Mouse (Mus musculus) ovary, adult 18-20 months (tissue): ENCODE measurements around the gene Dhx58.

Source experiments
- DNase-seq: peaks from one replicate; pipeline ENCODE4 v3.0.0; 2022; ENCODE audit warnings: low spot score, mixed read lengths

Dhx58 gene

DNA sequence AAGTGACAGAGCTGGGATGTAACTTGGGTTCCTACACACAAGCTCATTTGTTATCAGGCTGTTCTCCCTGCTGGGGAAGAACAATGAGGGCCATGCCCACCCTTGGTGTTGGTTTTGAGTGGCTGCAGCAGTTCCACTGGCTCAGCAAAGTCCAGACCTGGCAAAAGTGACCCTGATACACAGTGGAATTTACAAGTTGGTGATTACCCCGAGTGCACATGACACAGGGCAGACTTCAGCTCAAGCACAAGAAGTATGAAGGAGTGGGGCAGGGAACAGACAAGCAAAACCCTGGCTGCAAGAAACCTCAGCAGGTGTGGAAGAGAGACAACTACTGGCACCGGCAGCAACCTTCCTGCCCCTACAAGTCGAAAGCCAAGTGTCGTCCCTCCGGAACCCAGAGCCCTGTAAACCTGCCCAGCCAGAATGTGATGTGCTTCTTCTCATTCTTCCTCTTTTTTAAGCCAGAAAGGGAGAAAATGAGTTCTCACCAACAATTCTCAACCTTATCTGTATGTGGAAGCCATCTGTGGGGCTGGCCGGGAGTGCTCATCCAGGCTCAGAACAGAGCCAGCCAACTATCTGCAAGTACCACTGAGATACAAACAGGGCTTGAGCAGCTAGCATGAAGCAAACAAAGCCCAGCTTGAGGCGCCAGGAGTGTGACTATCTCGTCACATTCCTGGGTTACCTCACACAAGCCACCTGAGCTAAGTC lies 17.9 kb upstream of the Dhx58 start:
- DNase-seq: no peak

DNA sequence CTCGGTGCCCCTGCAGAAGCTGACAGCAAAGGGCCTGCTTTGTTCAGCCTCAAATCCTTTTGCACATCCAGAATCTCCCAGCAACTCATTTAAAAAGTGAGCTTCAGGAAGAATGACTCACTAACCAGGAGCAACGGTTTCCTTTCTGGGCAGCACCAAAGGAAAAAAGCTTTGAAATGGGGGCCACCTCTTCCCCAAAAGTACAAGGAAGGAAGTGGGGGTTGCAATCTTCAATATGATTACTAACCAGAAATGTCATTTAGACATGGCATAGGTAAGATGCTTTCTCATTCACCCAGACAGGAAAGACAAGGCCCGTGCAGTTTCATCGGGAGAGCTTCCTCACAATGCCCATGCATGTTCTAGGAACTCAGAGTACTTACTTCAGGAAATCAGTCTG lies 17.2 kb upstream of the Dhx58 start:
- no peak for DNase-seq

DNA sequence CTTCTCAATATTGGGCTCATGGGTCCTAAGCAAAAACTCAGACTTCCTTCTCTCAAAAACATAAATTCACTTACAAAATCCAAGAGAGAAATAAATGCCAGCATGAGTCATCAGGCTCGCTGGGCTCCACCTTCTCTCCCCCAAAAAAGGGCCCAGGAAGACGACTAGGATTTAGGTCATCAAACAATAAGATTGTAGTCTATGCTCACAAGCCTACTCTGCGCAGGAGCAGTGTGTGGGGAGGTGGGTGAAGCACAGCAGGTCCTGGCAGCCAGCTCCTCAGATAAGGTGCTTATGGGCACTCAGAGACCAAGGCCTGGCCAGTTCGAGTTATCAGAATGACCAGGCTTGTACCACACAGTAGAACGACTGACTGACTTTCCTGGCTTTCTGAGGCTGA lies 16.3 kb upstream of the Dhx58 start:
- no peak for DNase-seq

DNA sequence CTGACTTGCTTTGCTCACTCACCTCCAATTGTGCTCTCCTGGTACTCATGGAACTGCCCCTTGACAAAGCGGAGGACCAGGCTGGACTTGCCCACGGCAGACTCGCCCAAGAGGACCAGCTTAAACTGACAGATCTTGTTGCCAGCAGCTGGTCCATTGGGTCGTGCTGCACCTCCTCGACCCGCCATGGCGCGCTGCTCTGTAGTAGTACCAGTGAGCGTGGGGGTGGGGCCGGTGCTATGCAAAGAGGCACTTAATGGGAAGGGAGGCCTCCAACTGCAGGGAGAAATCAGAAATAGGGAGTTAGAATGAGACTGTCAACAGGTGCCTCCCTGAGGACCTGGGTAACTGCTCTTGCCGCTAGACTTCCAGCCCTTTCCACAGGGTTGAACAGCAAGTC lies 15.8 kb upstream of the Dhx58 start:
- DNase-seq: no peak

DNA sequence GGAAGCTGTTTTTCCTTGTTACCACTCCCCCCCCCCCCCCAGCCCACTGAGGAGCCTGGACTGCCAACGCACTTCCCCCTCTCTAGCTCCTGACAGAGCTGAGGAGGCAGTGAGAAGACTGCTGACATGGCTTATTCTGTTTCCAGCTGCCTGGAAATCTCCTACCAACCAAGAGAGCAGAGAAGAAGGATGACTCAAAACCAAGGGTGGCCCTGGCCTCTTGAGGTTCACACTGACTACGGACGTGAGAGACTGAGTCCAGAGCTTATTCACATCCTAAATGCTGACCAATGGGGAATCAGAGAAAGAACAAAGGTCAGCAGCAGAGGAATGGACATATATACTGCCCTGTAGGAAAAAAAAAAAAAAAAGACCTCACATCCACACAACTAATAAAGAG lies 15.2 kb upstream of the Dhx58 start:
- DNase-seq: no peak

DNA sequence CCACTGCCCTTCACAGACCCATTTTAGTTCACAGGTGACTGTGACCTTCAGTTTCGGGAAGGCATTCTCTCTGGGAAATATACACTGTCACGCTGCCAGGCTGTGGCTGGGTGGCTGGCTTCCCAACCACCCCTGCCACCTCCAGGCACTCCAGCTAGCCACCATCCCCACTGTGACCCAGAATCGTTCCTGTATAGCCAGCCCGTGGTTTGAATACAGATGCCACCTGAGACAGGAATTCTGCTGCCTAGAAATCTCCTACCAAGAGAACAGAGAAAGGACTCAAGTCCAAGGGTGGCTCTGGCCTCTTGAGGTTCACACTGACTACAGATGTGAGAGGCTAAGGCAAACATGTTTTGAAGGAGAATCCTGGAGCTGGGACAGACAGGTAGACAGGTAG lies 14.8 kb upstream of the Dhx58 start:
- no peak for DNase-seq

DNA sequence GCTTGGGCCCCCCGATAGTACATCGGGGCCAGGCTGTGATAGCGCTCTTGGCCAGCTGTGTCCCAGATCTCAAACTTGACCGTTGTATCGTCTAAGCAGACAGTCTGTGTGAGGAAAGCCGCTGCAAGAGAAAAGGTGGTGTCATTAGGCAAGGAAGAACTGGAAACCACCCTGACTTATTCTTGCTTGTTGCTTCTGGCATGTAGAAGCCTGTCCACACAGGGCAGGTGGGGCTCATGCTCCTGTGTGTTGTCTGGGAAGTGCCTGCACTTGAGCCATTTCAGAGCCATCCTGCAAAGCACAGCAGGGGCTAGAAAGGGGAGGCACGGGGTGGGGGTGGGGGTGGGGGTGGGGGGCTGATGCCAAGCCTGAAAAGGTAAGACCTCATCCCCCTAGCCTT lies 14.4 kb upstream of the Dhx58 start:
- DNase-seq: no peak

DNA sequence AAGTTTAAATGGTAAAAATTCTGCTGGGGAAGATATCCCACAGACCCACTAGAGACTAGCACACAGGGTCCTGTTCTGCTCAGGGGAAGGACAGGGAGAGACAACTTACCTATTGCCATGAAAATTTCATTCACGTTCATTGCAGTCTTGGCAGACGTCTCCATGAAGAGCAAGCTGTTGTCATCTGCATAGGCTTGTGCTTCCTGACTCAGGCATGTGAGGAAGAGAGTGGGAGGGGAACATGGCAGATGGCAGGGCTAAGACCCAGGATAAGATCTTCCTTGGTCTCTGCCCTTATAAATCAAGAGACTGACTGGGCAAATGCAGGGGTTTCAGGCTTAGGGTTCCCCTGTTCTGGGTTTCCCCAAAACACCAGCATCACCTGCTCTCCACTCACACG lies 12.6 kb upstream of the Dhx58 start:
- no peak for DNase-seq

DNA sequence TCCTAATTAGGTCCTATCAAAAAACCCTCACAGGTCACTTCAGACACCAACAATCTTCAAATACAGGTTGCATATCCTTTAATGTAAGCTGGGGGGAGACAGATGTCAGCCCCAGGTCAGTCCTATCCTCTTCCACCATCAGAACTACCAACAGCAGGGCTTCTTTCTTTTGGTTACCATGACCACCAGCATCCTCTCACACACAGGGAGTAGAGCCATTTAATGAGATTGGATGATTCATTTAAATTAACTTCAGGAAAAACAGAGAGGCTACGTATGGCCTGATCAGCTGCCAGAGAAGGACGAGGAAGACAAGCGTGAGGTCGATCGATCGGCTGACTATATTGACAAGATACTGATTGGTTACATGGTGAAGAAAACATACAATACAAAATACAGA lies 10.9 kb upstream of the Dhx58 start:
- DNase-seq: no peak

DNA sequence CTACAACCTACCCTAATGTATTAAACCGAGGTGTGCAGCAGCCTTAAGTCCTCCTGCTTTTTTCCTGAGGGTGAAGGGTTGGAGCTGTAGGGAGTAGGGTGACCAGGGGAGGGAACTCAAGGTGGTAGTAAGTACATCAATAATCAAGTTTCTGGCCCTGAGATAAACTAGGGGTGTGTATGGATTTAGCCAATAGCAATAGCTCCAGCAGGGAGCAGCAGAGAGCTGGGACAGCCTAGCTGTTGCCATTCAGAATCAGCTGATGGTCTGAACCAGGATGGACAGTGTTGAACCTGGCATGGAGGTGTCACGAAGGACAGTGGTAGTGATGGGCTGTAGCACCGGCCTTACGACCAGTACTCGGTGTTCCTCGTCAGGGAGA lies 10.5 kb upstream of the Dhx58 start:
- no peak for DNase-seq

DNA sequence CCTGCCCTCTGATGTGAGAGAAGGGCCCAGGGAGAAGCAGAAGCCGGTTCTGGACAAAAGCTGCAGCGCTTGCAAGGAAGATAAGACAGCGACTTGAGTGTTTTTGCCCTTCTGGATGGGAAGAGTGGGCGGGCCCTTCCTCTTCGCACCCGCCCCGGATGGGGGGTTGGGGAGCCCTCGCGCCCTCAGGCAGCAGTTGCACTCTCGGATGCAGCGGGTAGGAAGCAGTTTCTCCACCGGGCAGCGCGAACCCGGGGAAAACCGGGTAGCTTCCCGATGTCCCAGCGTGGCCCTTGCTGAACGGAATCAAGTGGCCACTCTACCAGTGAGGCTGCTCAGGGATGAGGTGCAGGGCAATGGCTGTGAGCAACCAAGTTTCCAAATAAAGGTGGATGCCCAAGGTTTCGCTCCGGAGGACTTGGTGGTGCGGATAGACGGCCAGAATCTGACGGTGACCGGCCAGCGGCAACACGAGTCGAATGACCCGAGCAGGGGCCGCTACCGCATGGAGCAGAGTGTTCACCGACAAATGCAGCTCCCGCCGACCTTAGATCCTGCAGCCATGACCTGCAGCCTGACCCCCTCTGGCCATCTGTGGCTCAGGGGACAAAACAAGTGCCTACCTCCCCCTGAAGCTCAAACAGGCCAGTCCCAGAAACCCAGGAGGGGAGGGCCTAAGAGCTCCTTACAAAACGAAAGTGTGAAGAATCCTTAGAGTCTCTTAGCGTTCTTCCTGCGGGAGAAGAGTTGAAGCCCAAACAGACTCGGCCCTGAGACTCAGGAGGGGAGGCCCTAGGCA lies 9.9 kb upstream of the Dhx58 start, which contains the start of gene Hspb9:
TSS of gene Hspb9 (plus strand) at position 116 of the 799 bp plus-strand sequence.
- peak; percentile 69 for DNase-seq

DNA sequence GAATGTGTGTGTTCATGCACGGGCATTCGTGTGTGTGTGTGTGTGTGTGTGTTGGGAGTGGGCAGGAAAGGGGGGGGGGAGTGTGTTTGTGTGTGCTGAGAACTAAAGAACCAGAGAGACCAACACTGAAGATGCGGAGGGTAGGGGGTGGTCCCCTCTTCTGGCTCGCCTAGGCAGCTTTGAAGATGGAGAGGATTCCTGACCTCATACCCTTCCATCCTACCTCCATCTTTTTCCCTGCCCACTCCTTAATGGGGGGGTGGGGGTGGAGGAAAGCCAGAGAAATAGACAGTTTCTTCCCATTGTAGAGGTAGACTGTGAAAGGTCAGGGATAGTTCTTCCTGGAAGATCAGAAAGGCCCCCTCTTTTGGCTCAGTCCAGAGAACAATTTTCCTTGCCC lies 9.1 kb upstream of the Dhx58 start:
- no peak for DNase-seq

DNA sequence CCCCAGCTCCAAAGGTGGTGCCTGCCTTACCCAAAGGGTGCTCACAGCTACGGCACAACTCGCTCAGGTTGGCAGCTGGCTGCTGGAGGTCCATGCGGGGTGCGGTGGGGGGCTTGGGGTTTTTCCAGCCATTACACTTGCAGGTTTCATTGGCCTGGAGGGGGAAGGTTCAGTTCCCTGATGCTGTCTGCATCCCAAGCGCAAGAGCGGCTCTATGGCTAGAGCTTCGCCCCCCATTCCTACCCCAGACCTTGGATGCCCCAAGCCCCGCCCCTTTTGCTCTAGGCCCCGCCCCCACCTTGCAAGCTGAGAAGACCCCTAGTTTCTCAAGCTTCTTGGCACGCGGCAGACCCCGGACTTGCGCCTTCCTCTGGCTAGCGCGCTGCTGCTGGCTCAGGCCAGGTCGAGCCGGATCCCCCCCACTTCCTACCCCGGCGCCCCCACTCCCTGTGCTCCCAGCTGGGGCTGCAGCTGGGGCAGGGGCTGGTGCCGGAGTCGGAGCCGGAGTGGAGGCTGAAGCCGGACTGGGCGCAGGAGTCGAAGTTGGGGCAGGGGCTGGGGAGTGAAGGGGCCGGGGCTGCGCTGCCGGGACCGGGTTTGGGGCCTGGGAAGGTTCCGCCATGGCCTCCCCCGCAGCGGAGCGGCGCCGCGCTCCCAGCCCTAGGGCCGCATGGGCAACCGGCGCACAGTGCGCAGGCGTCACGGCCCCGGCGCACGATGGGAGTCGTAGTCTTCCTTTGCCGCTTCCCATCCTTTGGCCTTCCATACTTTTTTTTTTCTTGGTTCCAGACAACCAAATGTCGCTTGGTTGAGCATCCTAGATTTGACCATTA lies 7.9 kb upstream of the Dhx58 start, which contains the start of gene Kat2a:
TSS of gene Kat2a (minus strand) at position 683 of the 833 bp plus-strand sequence.
- peak; percentile 76 for DNase-seq

DNA sequence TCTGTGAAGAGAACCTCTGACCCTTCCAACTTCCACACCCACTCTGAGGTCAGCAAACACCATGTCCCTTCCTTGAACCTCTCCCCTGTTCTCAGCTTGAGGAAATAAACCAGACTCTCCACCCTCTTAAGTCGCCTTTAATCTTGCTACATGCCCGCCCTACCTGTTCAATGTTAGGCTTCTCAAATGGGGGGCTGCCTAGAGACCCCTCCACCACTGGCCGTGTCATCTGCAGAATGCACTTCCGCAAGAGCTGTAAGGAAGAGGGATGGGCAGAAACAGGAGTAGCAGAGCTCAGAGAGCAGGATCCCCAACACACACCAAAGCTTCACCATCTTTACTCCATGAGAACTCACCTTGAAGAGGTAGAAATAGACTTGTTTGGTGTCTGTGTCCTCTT lies 6.9 kb upstream of the Dhx58 start:
- no peak for DNase-seq

DNA sequence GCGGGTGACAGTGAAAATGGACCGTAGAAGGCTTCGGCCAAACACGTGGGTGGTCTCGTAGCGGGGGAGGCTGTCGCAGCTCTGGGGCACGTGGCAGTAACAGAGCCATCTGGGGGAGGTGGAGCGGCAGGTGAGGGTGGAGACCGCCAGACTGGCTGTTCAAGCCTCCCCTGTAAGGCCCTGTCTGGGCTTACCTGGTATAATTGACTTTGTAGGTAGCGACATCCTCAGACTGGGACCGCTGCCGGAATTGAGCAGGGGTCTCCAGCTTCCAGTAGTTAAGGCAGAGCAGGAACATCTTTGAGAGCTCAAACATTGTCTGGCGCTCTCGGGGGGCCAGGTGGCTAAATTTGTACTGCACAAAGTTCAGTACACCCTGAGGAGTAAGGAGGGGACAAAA lies 6.5 kb upstream of the Dhx58 start:
- no peak for DNase-seq

DNA sequence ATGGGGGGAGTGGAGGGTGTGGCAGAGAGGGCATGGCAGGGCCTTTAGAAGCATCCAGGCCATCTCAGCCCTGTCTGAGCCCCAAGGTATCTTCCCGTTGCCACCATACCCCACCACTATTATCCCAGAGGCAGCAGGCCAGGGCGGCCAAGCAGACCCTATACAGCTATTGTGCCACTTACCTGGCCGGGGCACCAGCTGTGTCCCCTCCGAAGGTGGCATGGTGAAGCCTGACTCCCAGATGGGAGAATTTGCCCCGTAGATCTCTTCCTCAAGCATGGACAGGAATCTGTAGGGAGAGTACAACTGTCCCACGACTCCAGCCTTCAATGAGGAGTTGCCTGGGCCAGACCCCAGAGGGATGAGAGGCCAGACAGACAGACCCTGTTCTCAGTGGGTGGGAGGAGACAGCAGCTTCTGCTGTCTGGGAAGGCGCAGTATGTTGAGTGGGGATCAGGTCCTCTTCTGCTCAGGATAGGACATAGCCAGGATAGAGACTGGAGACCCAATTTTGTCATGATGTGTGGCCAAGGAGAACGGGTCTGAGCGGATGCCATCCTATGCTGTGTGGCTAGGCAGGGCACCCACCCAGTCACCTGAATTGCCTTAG lies 5.2 kb upstream of the Dhx58 start:
- DNase-seq: no peak

DNA sequence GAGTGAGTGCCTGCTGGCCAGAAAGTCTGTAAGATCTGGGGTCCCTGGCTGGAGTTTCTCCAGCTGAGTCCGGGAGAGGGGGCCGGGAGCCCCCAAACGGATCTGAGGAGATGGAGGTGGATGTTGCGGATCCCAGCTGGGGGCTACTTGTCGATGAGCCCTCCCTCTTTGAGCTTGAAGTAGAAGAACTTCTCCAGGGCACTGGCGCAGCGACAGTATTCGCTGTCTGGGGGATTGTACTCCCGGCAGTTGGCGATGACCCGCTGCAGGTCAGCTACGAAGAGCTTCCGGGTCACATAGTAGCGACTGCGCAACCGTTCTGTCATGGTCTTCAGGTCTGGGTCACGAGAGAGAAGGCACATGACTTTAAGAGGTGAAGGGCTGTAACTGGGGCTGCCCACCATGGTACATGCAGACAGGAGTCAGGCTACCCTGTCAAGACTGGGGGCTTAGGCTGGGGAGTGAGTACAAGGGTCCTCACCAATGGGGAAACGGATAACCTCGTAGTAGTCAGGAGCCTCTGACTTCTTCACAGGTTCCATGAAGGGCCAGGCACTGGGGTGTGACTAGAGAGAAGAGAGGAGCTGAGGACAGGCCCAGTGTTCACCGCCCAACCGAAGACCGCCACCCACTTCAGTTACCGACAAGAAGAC lies 1.1 kb upstream of the Dhx58 start:
- no peak for DNase-seq

DNA sequence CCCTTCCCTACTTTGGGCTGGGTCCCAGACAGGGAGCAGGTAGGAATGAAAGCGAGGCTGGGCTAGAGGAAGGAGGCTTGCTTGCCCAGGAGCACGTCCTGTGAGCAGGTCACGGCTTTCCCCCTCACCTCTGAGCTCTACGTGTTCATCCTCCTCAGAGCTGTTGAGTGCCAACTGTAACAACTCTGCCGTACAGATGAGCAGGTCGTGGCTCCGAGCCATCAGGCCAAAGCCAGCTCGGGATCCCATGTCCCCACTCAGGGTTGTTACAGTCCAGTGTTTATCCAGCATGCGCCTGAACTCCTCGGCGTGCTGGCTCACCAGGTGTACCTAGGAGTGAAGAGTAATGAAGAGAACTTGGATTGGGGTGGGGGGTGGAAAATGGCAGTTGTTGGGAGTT lies 705 bp downstream of the Dhx58 start:
- DNase-seq: no peak

DNA sequence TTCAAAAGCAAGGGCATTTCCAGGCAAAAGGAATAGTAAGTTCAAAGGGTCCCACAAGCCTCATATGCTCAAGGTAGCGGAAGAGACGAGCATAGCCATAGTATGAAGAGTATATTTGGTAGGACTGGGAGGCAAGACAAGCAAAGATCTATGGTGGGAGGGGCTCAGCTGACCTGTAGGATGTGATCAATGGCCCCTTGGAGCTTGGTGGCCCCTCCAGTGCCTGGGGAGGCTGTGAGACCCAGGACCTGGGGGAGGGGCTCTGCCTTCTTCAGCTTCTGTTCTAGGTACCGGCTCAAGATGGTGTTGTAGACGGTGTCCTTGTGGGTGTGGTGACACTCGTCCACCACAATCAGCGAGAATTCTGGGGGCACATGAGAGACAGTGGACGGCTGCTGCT lies 1.2 kb downstream of the Dhx58 start:
- no peak for DNase-seq

DNA sequence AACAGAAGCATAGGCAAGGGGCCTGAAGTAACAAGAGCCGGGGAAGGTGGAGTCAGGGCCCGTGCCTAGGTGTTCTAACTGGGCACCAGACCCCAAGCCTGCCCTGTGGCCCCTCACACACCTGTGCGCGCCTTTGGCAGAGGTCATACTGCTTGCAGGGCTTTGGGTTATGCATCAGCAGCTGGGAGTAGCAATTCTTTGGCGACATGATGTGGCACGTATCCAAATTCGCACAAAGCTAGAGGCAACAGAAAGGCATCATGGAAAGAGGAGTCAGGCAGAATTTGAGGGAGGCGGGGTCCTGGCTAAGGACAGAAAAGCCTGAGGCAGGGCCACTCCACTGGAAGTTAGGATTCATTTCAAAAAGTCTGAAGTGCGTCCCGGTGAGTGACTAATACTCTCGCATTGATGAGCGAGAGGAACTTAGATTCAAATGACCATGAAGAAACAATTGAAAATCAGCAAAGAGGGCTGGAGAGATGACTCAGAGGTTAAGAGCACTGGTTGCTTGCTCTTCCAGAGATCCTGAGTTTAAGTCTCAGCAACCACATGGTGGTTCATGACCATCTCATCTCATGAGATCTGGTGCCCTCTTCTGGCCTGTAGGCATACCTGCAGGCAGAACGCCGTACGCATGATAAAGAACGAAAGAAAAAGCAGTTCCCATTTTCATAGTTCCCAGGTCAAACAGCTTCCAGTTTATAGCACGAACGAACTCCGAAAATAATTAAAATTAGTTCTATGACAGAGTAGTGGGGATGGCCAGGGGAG lies 1.8 kb downstream of the Dhx58 start:
- DNase-seq: no peak

DNA sequence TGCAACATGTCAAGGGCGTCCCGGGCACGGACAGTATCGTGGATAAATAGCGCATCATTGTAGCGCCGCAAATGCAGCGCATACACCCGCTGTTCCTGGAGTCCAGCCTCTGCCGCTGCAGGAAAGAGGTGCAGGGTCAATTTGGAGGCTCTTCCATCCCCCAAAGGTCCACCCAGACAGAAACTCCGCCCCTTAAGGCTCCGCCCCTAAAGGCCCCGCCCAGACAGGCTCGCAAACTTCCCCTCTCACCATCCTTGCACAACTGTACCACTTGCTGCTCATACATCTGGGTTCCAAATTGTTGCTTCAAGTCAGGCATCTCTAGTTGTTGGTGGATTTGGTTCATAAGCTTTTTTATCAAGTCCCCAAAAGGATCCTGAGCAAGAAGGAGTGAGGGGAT lies 2.8 kb downstream of the Dhx58 start:
- peak; percentile 42 for DNase-seq
